Mouse (Mus musculus) macrophage (primary cell): Measurements from ENCODE around the gene AW549877. TPM values are rescaled to one million over a fixed set of nuclear protein-coding genes. Genes with fewer than 3 reads are reported as not detected.

Experiments
- H3K27ac ChIP-seq: fragments of 350-480 bp; formaldehyde crosslinking; 2 replicates; pipeline ENCODE4 v1.9.0; 2021
- H3K36me3 ChIP-seq: fragments of 350-480 bp; formaldehyde crosslinking; 2 replicates; pipeline ENCODE4 v1.9.0; 2021; ENCODE audit errors: inconsistent target
- H3K4me3 ChIP-seq: fragments of 350-480 bp; formaldehyde crosslinking; 2 replicates; pipeline ENCODE4 v1.9.0; 2021; ENCODE audit errors: inconsistent target
- H3K79me2 ChIP-seq: fragments of 350-480 bp; formaldehyde crosslinking; 2 replicates; pipeline ENCODE4 v1.9.0; 2021; ENCODE audit errors: inconsistent target
- whole genome bisulfite sequencing: methylation state at CpG from one replicate; pipeline ENCODE4 v1.1.7; 2026; ENCODE audit warnings: inconsistent platforms; ENCODE audit not compliant: missing documents; 5-methylcytosine and 5-hydroxymethylcytosine counted together
- polyA plus RNA-seq: library from polyadenylated mRNA; stranded (reverse); fragments of 250-400 nt; gene quantifications from 3 replicates; pipeline ENCODE4 v1.2.4, GENCODE M21; 2018; ENCODE audit warnings: inconsistent platforms

Gene AW549877
- polyA plus RNA-seq, 1 experiment from 2014 or later = 25.7 TPM

DNA sequence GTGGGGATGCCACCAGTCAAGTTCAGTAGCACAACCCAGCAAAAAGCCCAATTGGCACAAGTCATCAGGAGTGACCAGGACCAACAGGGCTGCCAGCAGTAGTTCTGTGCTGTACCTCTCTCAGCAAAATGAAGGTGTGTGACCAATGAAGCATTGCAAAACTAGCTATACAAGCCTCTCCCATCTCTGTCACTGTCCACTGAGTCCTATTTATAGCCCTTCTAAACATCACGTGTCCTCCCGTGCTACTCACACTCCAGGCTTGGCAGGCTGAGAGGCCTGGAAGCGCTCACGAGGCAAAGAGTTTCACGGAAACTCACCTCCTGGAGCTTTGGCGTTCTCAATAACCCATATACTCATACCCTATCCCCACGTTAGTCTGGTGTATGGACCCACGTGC lies 33.3 kb downstream of the AW549877 start:
- H3K36me3 ChIP-seq = peaks cover 5% of the 10 kb centered on the region; the same call in 1 of the 2 replicates
- H3K79me2 ChIP-seq = no peaks in the 10 kb centered on the region
- 92% methylated on average over 8 of the region's 8 CpGs for WGBS
- no peak overlapping the region for H3K27ac ChIP-seq
- no peak overlapping the region for H3K4me3 ChIP-seq

DNA sequence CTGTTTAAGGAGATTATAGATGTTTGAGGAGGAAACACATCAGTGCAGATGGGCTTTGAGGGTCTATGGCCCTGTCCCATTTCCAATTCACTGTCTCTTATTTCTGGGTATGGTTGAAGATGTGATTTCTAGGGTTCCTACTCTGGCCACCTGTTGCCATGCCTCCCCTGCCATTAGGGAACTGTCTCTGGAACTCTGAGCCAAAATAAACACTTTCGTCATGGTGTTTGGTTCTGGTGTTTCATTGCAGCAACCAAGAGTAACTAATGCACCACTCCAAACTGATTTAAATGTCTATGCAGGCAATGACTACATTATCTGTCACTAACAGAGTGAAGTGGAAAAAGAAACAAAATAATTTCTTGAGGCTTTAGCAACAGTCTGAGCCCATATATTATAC lies 35.5 kb downstream of the AW549877 start:
- WGBS = 78% methylated on average over 1 of the region's 1 CpGs
- Histone ChIP-seq H3K27ac (no peak overlapping the region), H3K79me2 (no peaks in the 10 kb centered on the region), H3K36me3 (peaks cover under 1% of the 10 kb centered on the region; the same call in 1 of the 2 replicates), H3K4me3 (no peak overlapping the region)

DNA sequence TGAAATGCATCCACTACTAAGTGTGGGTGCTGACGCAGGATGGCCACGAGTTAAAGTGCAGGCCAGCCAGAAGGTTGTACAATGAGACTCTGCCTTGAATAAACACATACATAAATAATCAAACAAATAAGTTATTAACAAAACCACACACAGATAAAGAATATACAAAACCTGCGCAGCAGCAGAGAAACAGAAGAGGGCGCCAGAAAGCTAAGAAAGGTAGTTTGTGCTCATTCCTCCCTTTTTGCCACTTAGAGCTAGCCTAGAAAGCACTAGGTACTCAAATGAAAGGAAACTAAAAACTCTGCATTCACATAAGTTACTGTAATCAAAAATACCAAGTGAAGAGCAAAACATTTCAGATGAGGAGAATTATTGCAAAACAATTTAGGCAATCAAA lies 37.6 kb downstream of the AW549877 start:
- H3K27ac ChIP-seq = no peak overlapping the region
- no peak overlapping the region for H3K4me3 ChIP-seq
- H3K36me3 ChIP-seq = no peaks in the 10 kb centered on the region
- WGBS = 20% methylated on average over 4 of the region's 4 CpGs
- H3K79me2 ChIP-seq = no peaks in the 10 kb centered on the region

DNA sequence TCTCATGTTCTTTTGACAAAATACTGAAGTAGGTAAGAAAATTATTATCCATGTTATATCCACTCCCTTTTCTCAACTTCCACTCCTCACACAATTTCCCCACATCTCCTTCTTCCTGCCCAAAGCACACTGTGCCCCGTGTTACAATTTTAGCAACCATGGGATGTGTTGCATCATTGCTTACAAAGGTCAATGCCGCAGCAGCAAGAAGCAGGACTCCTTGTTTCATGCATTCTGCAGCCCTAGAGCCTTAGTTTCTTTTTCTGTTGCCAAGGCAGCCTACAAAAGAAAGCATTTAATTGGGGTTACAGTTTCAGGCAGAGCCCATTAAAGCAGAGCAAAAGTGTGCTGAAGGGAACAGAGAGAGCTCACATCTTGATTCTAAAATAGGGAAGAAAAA lies 40.6 kb downstream of the AW549877 start:
- Histone ChIP-seq H3K27ac (peak overlapping the region; percentile 35; the same call in 1 of the 2 replicates), H3K79me2 (no peaks in the 10 kb centered on the region), H3K36me3 (no peaks in the 10 kb centered on the region), H3K4me3 (no peak overlapping the region)
- WGBS = 22% methylated on average over 2 of the region's 2 CpGs

DNA sequence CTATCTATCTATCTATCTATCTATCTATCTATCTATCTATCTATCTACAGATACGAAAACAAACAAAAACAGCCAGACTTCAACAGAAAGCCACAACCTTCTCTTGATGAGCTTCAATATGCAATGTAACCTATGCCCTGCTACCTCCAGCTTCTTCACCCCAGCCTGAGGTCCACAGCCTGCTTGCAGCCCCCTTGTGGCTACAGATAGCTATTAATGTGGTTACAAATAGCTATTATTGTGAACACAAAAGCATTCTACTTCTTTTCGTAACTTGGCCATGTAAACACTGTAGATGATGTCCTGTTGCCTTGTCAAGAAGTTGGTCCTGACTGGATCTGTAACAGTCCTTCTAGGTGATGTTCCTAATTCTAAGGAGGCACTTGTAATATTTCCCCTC lies 57.4 kb downstream of the AW549877 start:
- 77% methylated on average over 2 of the region's 2 CpGs for WGBS
- no peak overlapping the region for H3K27ac ChIP-seq
- no peaks in the 10 kb centered on the region for H3K36me3 ChIP-seq
- no peak overlapping the region for H3K4me3 ChIP-seq
- H3K79me2 ChIP-seq = no peaks in the 10 kb centered on the region

DNA sequence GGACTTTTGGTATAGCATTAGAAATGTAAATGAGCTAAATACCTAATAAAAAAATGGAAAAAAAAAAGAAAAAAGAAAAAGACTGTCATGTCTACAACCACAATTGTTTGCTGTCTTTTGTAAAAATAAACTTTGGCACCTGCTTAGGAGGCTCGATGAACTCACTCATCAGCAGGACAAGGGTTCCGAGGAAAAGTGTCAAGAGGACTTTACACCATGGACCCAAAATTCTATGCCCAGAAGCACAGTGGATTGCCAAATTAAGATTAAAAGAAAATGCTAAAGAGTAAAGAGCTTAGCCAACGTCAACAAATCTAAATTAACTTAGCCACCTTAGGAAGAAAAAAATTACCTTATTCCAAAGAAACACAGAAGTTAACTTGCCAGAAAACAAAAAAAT lies 59.5 kb downstream of the AW549877 start:
- H3K36me3 ChIP-seq = no peaks in the 10 kb centered on the region
- 97% methylated on average over 3 of the region's 3 CpGs for WGBS
- no peak overlapping the region for H3K4me3 ChIP-seq
- H3K79me2 ChIP-seq = no peaks in the 10 kb centered on the region
- H3K27ac ChIP-seq = no peak overlapping the region

DNA sequence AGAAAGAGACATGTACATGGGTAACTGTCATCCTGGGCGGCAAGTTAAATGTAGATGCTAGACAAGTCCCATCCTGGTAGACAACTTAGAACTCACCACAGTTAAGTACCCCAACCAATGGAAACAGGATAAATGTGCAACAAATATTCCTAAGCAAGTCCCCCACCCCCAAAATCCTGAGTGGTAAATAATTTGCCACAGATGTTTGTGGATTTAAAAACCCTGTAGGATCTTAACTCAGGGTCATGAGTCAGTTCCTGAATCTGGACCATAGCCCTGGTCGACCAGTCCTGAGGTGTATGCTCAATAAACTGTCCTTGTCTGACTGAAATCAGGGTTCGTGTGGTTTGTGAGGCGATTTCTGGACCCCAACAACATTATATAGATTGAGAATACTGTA lies 62.1 kb downstream of the AW549877 start:
- H3K4me3 ChIP-seq = no peak overlapping the region
- WGBS = 90% methylated on average over 4 of the region's 4 CpGs
- no peak overlapping the region for H3K27ac ChIP-seq
- no peaks in the 10 kb centered on the region for H3K79me2 ChIP-seq
- H3K36me3 ChIP-seq = no peaks in the 10 kb centered on the region

Other genes starting within 250 kb of the AW549877 start
- 10.2 to 17.3 TPM (median 14.7 TPM) in 3 replicates for gene Fbxo4, start 16.2 kb downstream of the AW549877 start, polyA plus RNA-seq
- 105 to 181 TPM (median 181 TPM) in 3 replicates for gene Oxct1, start 30.6 kb upstream of the AW549877 start, polyA plus RNA-seq